Mouse (Mus musculus) olfactory bulb, adult 2 months (tissue): Measurements from ENCODE around the gene Sv2b. TPM values are rescaled to one million over a fixed set of nuclear protein-coding genes. Genes with fewer than 3 reads are reported as not detected.

ENCODE experiments used
- H3K27ac ChIP-seq: fragments of 200-500 bp; 2 replicates; pipeline ENCODE4 v1.5.1; 2012; ENCODE audit warnings: low read depth, low read length; ENCODE audit not compliant: insufficient read depth
- H3K4me1 ChIP-seq: fragments of 200-500 bp; 2 replicates; pipeline ENCODE4 v1.6.1; 2012; ENCODE audit warnings: low read length; ENCODE audit not compliant: control insufficient read depth, insufficient read depth
- H3K4me3 ChIP-seq: fragments of 200-500 bp; 2 replicates; pipeline ENCODE4 v1.5.1; 2012; ENCODE audit warnings: mild to moderate bottlenecking, low read depth, low read length, moderate library complexity; ENCODE audit not compliant: insufficient read depth
- CTCF ChIP-seq: fragments of 200-500 bp; IDR thresholded peaks from 2 replicates; pipeline ENCODE4 v1.5.1; 2012; ENCODE audit warnings: low read depth, mild to moderate bottlenecking, low read length, moderate library complexity; ENCODE audit not compliant: insufficient read depth
- POLR2A ChIP-seq: fragments of 200-500 bp; IDR thresholded peaks from 2 replicates; pipeline ENCODE4 v1.6.1; 2012; ENCODE audit warnings: mild to moderate bottlenecking, low read depth, low read length, moderate library complexity; ENCODE audit not compliant: insufficient read depth
- WGBS: fragments of 180-500 bp; shearing (Covaris S2); methylation state at CpG from one replicate; pipeline ENCODE4 v1.1.7; 2018; 5-methylcytosine and 5-hydroxymethylcytosine counted together
- polyA plus RNA-seq: library from polyadenylated mRNA; stranded (reverse); fragments of >200 nt; gene quantifications from 2 replicates; pipeline ENCODE4 v1.2.4, GENCODE M21; 2012; ENCODE audit warnings: low replicate concordance; ENCODE audit not compliant: missing spikeins, insufficient read depth, insufficient read length

Sv2b gene
- polyA plus RNA-seq, 1 experiment = not detected

DNA sequence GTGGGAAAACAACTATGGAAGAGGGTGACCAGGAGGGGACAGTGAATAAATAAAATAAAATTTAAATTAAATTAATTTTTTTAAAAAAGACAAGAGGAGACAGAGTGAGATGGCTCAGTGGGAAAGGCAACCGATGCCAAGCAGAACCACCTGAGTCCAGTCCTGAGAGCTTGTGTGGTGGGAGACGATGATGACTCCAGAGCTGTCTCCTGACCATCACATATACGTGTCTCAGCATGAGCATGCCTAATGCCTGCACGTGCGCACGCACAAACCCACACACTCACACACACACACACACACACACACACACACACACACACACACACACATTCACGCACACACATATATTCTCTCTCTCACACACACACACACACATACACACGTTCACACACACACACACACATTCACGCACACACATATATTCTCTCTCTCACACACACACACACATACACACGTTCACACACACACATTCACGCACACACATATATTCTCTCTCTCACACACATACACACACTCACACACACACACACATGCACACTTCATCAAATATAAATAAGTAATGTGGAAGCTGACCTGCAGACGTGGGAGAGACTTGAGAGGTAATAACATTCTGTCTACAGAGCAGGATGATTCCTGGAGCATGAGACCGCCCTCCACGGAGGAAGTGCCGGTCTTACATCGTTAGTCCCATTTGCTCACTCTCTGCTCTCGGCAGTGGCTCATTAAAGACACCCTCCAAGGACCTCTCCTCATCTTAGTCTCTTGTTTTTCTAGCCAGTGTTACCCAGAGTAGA is 206.3 kb downstream of the Sv2b start:
- Histone ChIP-seq H3K4me1 (peaks cover 5% of the 10 kb centered on the region), H3K27ac (no peak overlapping the region), H3K4me3 (no peak overlapping the region)
- 85% methylated on average over 17 of the region's 17 CpGs for WGBS
- no peak for TF ChIP-seq CTCF
- no peak for TF ChIP-seq POLR2A

DNA sequence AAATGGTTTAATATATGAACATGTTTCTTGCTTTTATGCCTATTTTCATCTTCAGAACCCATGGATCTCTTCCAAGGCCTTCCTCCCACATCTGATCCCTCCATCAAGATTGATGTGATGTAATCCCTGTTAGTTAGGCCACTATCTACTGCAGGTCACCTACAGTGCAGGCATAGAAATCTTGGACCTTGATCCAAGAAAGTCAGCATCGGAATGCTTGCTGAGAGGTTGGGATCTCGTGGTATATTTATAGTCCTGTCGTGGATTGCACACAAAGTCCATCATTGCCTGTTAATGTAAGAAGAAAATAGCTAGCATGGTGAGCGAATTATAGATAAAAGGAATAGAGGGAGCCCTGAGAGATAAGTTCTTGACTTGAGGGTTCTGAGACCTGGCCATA is 223.6 kb downstream of the Sv2b start:
- H3K4me1 ChIP-seq = no peaks in the 10 kb centered on the region
- H3K4me3 ChIP-seq = no peak overlapping the region
- 89% methylated on average over 4 of the region's 4 CpGs for WGBS
- no peak for TF ChIP-seq POLR2A
- no peak for TF ChIP-seq CTCF
- H3K27ac ChIP-seq = no peak overlapping the region

DNA sequence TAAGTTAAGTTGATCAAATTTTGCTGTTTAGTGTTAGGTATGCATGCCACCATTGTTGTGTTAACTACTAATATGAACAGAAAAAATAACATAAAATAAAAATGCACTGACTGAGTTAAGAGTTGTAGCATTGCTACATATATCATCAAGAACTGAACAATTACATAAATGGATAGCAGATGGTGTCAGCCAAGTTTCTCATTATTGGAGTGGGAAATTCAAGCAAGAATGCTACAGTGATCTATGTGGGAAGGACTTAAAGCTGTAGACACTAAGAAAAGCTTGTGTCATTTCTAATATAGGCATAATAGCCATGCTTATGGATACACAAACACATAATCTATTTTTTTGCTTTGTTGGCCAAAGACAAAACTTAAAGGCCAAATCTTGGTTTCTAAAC is 228.9 kb downstream of the Sv2b start:
- no peak overlapping the region for H3K27ac ChIP-seq
- H3K4me1 ChIP-seq = no peaks in the 10 kb centered on the region
- no peak overlapping the region for H3K4me3 ChIP-seq
- TF ChIP-seq CTCF = no peak
- no peak for TF ChIP-seq POLR2A

DNA sequence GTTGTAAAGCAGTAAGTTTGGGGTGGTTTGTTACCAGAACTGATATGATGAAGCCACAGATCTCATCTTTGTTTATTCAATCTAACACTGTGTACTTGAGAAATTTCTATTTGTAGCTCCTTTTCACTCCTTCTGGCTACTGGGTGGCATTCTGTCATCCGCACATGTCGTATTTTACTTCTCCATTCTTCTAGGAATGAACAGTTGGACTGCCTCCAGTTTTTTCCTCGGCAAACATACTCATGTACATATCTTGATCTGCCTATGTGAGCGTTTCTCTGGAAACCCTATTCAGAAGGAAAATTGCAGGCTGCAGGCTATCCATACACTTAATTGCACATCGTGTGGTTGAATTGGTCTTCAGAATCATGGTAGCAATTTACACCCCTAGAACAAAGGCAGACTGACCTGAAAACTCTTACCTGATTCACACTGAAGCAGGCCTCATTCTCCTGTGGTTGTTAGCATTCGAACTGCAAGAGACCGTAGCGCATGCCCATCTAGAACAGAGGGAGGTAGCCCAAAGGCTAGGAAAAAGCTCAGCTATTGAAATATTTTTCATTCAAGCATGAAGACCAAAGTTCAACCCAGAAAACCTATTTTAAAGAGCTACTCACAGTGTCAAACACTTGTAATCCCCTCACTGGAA is 231.4 kb downstream of the Sv2b start:
- no peaks in the 10 kb centered on the region for H3K4me1 ChIP-seq
- H3K4me3 ChIP-seq = no peak overlapping the region
- TF ChIP-seq POLR2A (no peak), CTCF (no peak)
- WGBS = 56% methylated on average over 8 of the region's 8 CpGs
- H3K27ac ChIP-seq = no peak overlapping the region

Other genes starting within 250 kb of the Sv2b start
- gene Akap13, start 146.3 kb upstream of the Sv2b start, polyA plus RNA-seq = 36.4 and 67.2 TPM in 2 replicates